Mouse (Mus musculus) gastrocnemius, postnatal 36 days (tissue): ENCODE results near the gene Pck2. TPM values are rescaled to one million over a fixed set of nuclear protein-coding genes. Genes with fewer than 3 reads are reported as not detected.
A peak's percentile ranks its signal among the peaks of the same experiment; 100 is the strongest.

Experiments used
- DNase-seq, 2 experiments: peaks; one replicate each; pipeline ENCODE4 v3.0.0; 2022
- intact Hi-C: fragments of 180-260 bp; cut with DNase I; formaldehyde crosslinking; loops from one replicate; pipeline ENCODE4 v1.15.1; 2025
- long read RNA-seq, 2 experiments: library from polyadenylated mRNA; stranded (forward); transcript quantifications; one replicate each; pipeline ENCODE4 v2.0.0; 2021
- total RNA-seq, 2 experiments: library from RNA; stranded (reverse); gene quantifications; 2 replicates each; pipeline ENCODE4 v1.2.3; 2021

Pck2 gene
- 1 to 10 TPM; 4.2 to 4.5 TPM for total RNA-seq
- long read RNA-seq, experiment 1, partial matches to known transcripts = 0 of 5 reads
- long read RNA-seq, experiment 1, other reads (novel, unspliced or antisense) = 1 of 5 reads
- long read RNA-seq, experiment 2, partial matches to known transcripts = 3 of 11 reads
- long read RNA-seq, experiment 2, other reads (novel, unspliced or antisense) = 4 of 11 reads

GRCm38 (mm10) chr14:55540067-55540786 is at the start of gene Pck2:
Pck2 (plus strand) TSS chr14:55540266.
- intact Hi-C loops = no loop called here
- peak; percentile 80 to 89 for DNase-seq

GRCm38 (mm10) chr14:55490361-55491201 is 49.5 kb upstream of the Pck2 start, which contains the start of gene Carmil3:
Carmil3 (plus strand) TSS chr14:55490651.
- intact Hi-C loops = no loop called here
- DNase-seq = peak; percentile 35

- intact Hi-C loops = no loop called here
- DNase-seq = peak; percentile 31 to 49
These were observed 48.7 kb upstream of the Pck2 start for GRCm38 (mm10) chr14:55491291-55491833.

- intact Hi-C loops = no loop called here
These were observed 48.0 kb upstream of the Pck2 start for GRCm38 (mm10) chr14:55492103-55492502.

GRCm38 (mm10) chr14:55495509-55496240 is 44.4 kb upstream of the Pck2 start:
- intact Hi-C loops = loop anchor here (2.0 to 5.0 kb wide), 2 partner anchors 107 to 247 kb away; partner anchors contain the start of gene Irf9
- no peak for DNase-seq

More at GRCm38 (mm10) chr14:55492103-55492502, 48.0 kb upstream of the Pck2 start:
- no peak for DNase-seq

- DNase-seq = no peak
- intact Hi-C loops = loop anchor here (1.0 to 5.0 kb wide), 3 partner anchors 60 to 245 kb away; partner anchors contain the start of gene Irf9
These were observed 43.2 kb upstream of the Pck2 start for GRCm38 (mm10) chr14:55496761-55497448.

- intact Hi-C loops = loop anchor here (1.0 to 5.0 kb wide), 3 partner anchors 60 to 245 kb away; partner anchors contain the start of gene Irf9
These were observed 42.6 kb upstream of the Pck2 start for GRCm38 (mm10) chr14:55497449-55497821.

GRCm38 (mm10) chr14:55505612-55506011 is 34.5 kb upstream of the Pck2 start:
- DNase-seq = no peak
- intact Hi-C loops = no loop called here

More at GRCm38 (mm10) chr14:55497449-55497821, 42.6 kb upstream of the Pck2 start:
- peak; percentile 80 to 88 for DNase-seq

- intact Hi-C loops = no loop called here
- no peak for DNase-seq
These were observed 32.3 kb upstream of the Pck2 start for GRCm38 (mm10) chr14:55507801-55508200.

GRCm38 (mm10) chr14:55509540-55509939 is 30.5 kb upstream of the Pck2 start:
- no peak for DNase-seq
- intact Hi-C loops = no loop called here

GRCm38 (mm10) chr14:55510125-55510731 is 29.8 kb upstream of the Pck2 start, which contains the start of gene Cpne6:
Cpne6 (plus strand) TSS chr14:55510445.
- intact Hi-C loops = no loop called here
- DNase-seq = no peak

GRCm38 (mm10) chr14:55511037-55511436 is 29.0 kb upstream of the Pck2 start:
- intact Hi-C loops = no loop called here

GRCm38 (mm10) chr14:55513927-55514326 is 26.1 kb upstream of the Pck2 start:
- intact Hi-C loops = no loop called here
- no peak for DNase-seq

More at GRCm38 (mm10) chr14:55511037-55511436, 29.0 kb upstream of the Pck2 start:
- DNase-seq = no peak

GRCm38 (mm10) chr14:55515846-55516245 is 24.2 kb upstream of the Pck2 start:
- intact Hi-C loops = no loop called here
- DNase-seq = no peak

GRCm38 (mm10) chr14:55518897-55519296 is 21.2 kb upstream of the Pck2 start:
- no peak for DNase-seq
- intact Hi-C loops = no loop called here

- no peak for DNase-seq
- intact Hi-C loops = no loop called here
These were observed 20.5 kb upstream of the Pck2 start for GRCm38 (mm10) chr14:55519604-55520003.

- DNase-seq = no peak
These were observed 19.4 kb upstream of the Pck2 start for GRCm38 (mm10) chr14:55520451-55521361.

GRCm38 (mm10) chr14:55524062-55524461 is 16.0 kb upstream of the Pck2 start:
- intact Hi-C loops = no loop called here
- DNase-seq = no peak

More at GRCm38 (mm10) chr14:55520451-55521361, 19.4 kb upstream of the Pck2 start:
- intact Hi-C loops = no loop called here
